Mouse (Mus musculus) kidney, embryonic 16.5 days (tissue): ENCODE results near the gene Lrrc20. TPM values are rescaled to one million over a fixed set of nuclear protein-coding genes. Genes with fewer than 3 reads are reported as not detected.

Experiments used
- ATAC-seq: fragments of 200-750 bp; cut with Nextera tagmentation; 2 replicates; pipeline ENCODE4 v1.8.0; 2017; ENCODE audit warnings: moderate TSS enrichment; ENCODE audit not compliant: low FRiP score, low TSS enrichment
- H3K27ac ChIP-seq: fragments of 300-500 bp; sonication (generic); 2 replicates; pipeline ENCODE4 v1.5.1; 2014; ENCODE audit warnings: low read length
- H3K27me3 ChIP-seq: fragments of 300-500 bp; sonication (generic); 2 replicates; pipeline ENCODE4 v1.6.1; 2014; ENCODE audit warnings: low read length, control low read depth, mixed read lengths; ENCODE audit not compliant: insufficient read depth
- H3K36me3 ChIP-seq: fragments of 300-500 bp; sonication (generic); 2 replicates; pipeline ENCODE4 v1.6.1; 2014; ENCODE audit warnings: low read length, control low read depth, mixed read lengths; ENCODE audit not compliant: insufficient read depth
- H3K4me1 ChIP-seq: fragments of 300-500 bp; sonication (generic); 2 replicates; pipeline ENCODE4 v1.6.1; 2014; ENCODE audit warnings: low read length, control low read depth, mixed read lengths; ENCODE audit not compliant: insufficient read depth
- H3K4me2 ChIP-seq: fragments of 300-500 bp; sonication (generic); replicated peaks from 2 replicates; pipeline ENCODE4 v1.6.1; 2014; ENCODE audit warnings: low read depth, low read length
- H3K4me3 ChIP-seq: fragments of 300-500 bp; sonication (generic); 2 replicates; pipeline ENCODE4 v1.5.1; 2014; ENCODE audit warnings: mild to moderate bottlenecking, low read length
- H3K9ac ChIP-seq: fragments of 300-500 bp; sonication (generic); replicated peaks from 2 replicates; pipeline ENCODE4 v1.6.1; 2014; ENCODE audit warnings: low read length
- H3K9me3 ChIP-seq: fragments of 300-500 bp; sonication (generic); 2 replicates; pipeline ENCODE4 v1.6.1; 2016; ENCODE audit warnings: low read length, control low read depth
- WGBS: fragments of 180-500 bp; shearing (Covaris S2); extraction: QIAGEN DNeasy Blood & Tissue Kit; methylation state at CpG from one replicate; pipeline ENCODE4 v1.1.7; 2014; 5-methylcytosine and 5-hydroxymethylcytosine counted together
- polyA plus RNA-seq: library from polyadenylated mRNA; unstranded; fragments of >200 nt; fragmentation: Nextera tagmentation; extraction: Ambion mirVana; gene quantifications from 2 replicates; pipeline ENCODE4 v1.2.1, GENCODE M21; 2015

Gene Lrrc20
- polyA plus RNA-seq, 1 experiment from 2014 or later, result 8.4 TPM

- ATAC-seq, result no peak
- H3K4me2 ChIP-seq, result no peak overlapping the region
- WGBS, result 64% methylated on average over 11 of the region's 11 CpGs
- no peaks in the 10 kb centered on the region for H3K4me1 ChIP-seq
- no peak overlapping the region for H3K4me3 ChIP-seq
- H3K9ac ChIP-seq, result no peak overlapping the region
- no peaks in the 10 kb centered on the region for H3K9me3 ChIP-seq
- no peak overlapping the region for H3K27ac ChIP-seq
- no peaks in the 10 kb centered on the region for H3K27me3 ChIP-seq
- no peaks in the 10 kb centered on the region for H3K36me3 ChIP-seq
Measured at GRCm38 (mm10) chr10:61484801-61485200, 9.2 kb downstream of the Lrrc20 start.

- WGBS, result 65% methylated on average over 8 of the region's 8 CpGs
- no peak overlapping the region for H3K4me2 ChIP-seq
- H3K36me3 ChIP-seq, result no peaks in the 10 kb centered on the region
- no peaks in the 10 kb centered on the region for H3K9me3 ChIP-seq
- ATAC-seq, result no peak
- H3K4me3 ChIP-seq, result no peak overlapping the region
- H3K9ac ChIP-seq, result no peak overlapping the region
- no peak overlapping the region for H3K27ac ChIP-seq
- H3K4me1 ChIP-seq, result no peaks in the 10 kb centered on the region
- H3K27me3 ChIP-seq, result no peaks in the 10 kb centered on the region
Measured at GRCm38 (mm10) chr10:61486551-61487339, 11.1 kb downstream of the Lrrc20 start.

GRCm38 (mm10) chr10:61488522-61489110 is 13.0 kb downstream of the Lrrc20 start:
- Histone ChIP-seq H3K9me3 (no peaks in the 10 kb centered on the region), H3K4me3 (no peak overlapping the region), H3K9ac (no peak overlapping the region), H3K36me3 (no peaks in the 10 kb centered on the region), H3K4me1 (no peaks in the 10 kb centered on the region), H3K27ac (no peak overlapping the region), H3K27me3 (no peaks in the 10 kb centered on the region), H3K4me2 (no peak overlapping the region)
- no peak for ATAC-seq
- WGBS, result 82% methylated on average over 6 of the region's 6 CpGs

- H3K27me3 ChIP-seq, result no peaks in the 10 kb centered on the region
- H3K9ac ChIP-seq, result no peak overlapping the region
- H3K27ac ChIP-seq, result no peak overlapping the region
- 36% methylated on average over 8 of the region's 8 CpGs for WGBS
- H3K4me1 ChIP-seq, result peaks cover 15% of the 10 kb centered on the region
- no peaks in the 10 kb centered on the region for H3K9me3 ChIP-seq
- no peaks in the 10 kb centered on the region for H3K36me3 ChIP-seq
- no peak overlapping the region for H3K4me2 ChIP-seq
- no peak overlapping the region for H3K4me3 ChIP-seq
- no peak for ATAC-seq
Measured at GRCm38 (mm10) chr10:61491573-61491972, 16.0 kb downstream of the Lrrc20 start.

GRCm38 (mm10) chr10:61492040-61492439 is 16.4 kb downstream of the Lrrc20 start:
- peak; percentile 62 for ATAC-seq
- 13% methylated on average over 11 of the region's 11 CpGs for WGBS
- no peak overlapping the region for H3K27ac ChIP-seq
- H3K36me3 ChIP-seq, result no peaks in the 10 kb centered on the region
- H3K4me3 ChIP-seq, result no peak overlapping the region
- H3K9ac ChIP-seq, result no peak overlapping the region
- H3K4me1 ChIP-seq, result peaks cover 16% of the 10 kb centered on the region
- no peaks in the 10 kb centered on the region for H3K9me3 ChIP-seq
- H3K4me2 ChIP-seq, result no peak overlapping the region
- H3K27me3 ChIP-seq, result no peaks in the 10 kb centered on the region

GRCm38 (mm10) chr10:61495461-61495860 is 19.9 kb downstream of the Lrrc20 start:
- no peak overlapping the region for H3K4me2 ChIP-seq
- no peak overlapping the region for H3K4me3 ChIP-seq
- no peaks in the 10 kb centered on the region for H3K36me3 ChIP-seq
- WGBS, result 30% methylated on average over 4 of the region's 4 CpGs
- peak overlapping the region; percentile 69 for H3K27ac ChIP-seq
- no peaks in the 10 kb centered on the region for H3K27me3 ChIP-seq
- ATAC-seq, result peak; percentile 41; the same call in 1 of the 2 replicates
- H3K9me3 ChIP-seq, result no peaks in the 10 kb centered on the region
- H3K4me1 ChIP-seq, result peaks cover 19% of the 10 kb centered on the region
- H3K9ac ChIP-seq, result no peak overlapping the region

- Histone ChIP-seq H3K9ac (no peak overlapping the region), H3K27ac (peak overlapping the region; percentile 69)
- WGBS, result 33% methylated on average over 9 of the region's 9 CpGs
Measured at GRCm38 (mm10) chr10:61496231-61496630, 20.6 kb downstream of the Lrrc20 start.

GRCm38 (mm10) chr10:61499505-61500466 is 24.2 kb downstream of the Lrrc20 start:
- no peaks in the 10 kb centered on the region for H3K9me3 ChIP-seq
- peaks cover 12% of the 10 kb centered on the region; the same call in 1 of the 2 replicates for H3K4me1 ChIP-seq
- no peaks in the 10 kb centered on the region for H3K36me3 ChIP-seq
- no peak for ATAC-seq
- 67% methylated on average over 20 of the region's 20 CpGs for WGBS
- no peak overlapping the region for H3K9ac ChIP-seq
- H3K4me2 ChIP-seq, result no peak overlapping the region
- H3K4me3 ChIP-seq, result no peak overlapping the region
- H3K27me3 ChIP-seq, result no peaks in the 10 kb centered on the region
- H3K27ac ChIP-seq, result no peak overlapping the region

More at GRCm38 (mm10) chr10:61496231-61496630, 20.6 kb downstream of the Lrrc20 start:
- Histone ChIP-seq H3K4me2 (no peak overlapping the region), H3K36me3 (no peaks in the 10 kb centered on the region), H3K4me3 (no peak overlapping the region), H3K4me1 (peaks cover 19% of the 10 kb centered on the region), H3K9me3 (no peaks in the 10 kb centered on the region), H3K27me3 (no peaks in the 10 kb centered on the region)
- ATAC-seq, result no peak

GRCm38 (mm10) chr10:61500756-61501155 is 25.2 kb downstream of the Lrrc20 start:
- WGBS, result 84% methylated on average over 7 of the region's 7 CpGs
- H3K36me3 ChIP-seq, result no peaks in the 10 kb centered on the region

More at GRCm38 (mm10) chr10:61500756-61501155, 25.2 kb downstream of the Lrrc20 start:
- H3K4me1 ChIP-seq, result peaks cover 8% of the 10 kb centered on the region; the same call in 1 of the 2 replicates
- H3K27me3 ChIP-seq, result no peaks in the 10 kb centered on the region
- no peaks in the 10 kb centered on the region for H3K9me3 ChIP-seq
- ATAC-seq, result no peak
- H3K9ac ChIP-seq, result no peak overlapping the region
- H3K27ac ChIP-seq, result no peak overlapping the region
- H3K4me3 ChIP-seq, result no peak overlapping the region
- no peak overlapping the region for H3K4me2 ChIP-seq
